Mouse (Mus musculus) kidney, adult 8-10 months (tissue): ENCODE results near the gene Nav2.

Experiments used
- DNase-seq, 2 experiments: peaks; one replicate each; pipeline ENCODE4 v3.0.0; 2022

Gene Nav2

DNA sequence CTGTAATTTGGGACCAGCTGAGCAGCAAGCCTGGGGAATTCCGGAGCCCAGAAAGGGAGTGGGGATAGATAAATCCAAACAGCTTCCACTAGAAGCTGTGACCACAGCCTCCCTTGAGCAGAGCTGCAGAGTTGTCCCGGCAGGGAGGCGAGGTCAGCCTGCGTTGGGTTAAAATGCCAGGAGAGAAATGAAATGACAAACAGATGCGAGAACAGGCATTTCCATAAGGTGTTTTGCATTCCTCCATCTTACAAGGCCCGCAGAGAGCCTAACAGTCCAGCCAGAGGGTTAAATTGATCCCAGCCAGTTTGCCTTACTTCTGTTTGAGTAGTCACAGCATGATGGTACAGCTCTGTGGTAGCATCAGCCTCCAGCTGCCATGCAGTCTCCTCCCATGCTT is 309.3 kb downstream of the Nav2 start:
- DNase-seq: no peak

DNA sequence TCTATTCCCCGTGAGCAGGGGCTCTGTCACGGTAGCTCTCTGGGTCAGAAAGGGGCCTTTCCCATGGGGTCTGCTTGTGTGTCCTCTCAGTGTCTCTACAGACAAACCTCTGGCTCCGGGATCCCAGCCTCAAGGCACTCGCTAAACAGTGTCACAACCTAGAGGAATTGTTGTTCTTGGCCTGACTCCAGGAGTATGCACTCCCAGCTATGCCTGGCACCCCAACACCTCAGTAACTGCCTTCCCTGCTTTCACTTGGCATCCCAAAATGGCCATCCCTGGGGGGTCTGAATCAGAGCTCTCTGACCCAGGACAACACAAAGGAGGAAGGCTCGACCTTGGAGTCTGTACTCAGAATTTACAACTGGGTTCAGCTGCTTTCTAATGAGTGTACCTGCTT is 317.2 kb downstream of the Nav2 start:
- DNase-seq: no peak

DNA sequence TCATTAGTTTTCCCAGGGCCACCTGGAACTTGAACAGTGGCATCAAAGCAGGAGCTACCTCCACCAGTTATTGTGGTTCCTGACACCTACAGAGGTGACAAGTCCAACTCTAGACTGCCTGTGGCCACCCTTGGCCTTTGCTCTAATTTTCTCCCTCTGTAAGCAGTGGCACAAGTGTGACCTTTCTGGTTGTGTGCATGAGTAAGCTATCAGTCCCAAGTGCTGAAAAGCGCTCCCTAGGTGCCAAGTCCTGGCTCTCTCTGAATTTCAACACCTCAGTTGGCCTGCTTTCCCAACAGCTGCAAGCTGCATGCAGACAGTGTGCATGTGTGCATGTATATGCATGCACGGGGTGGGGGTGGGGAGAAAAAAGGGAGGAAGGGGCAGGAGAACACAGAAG is 324.5 kb downstream of the Nav2 start:
- no peak for DNase-seq

DNA sequence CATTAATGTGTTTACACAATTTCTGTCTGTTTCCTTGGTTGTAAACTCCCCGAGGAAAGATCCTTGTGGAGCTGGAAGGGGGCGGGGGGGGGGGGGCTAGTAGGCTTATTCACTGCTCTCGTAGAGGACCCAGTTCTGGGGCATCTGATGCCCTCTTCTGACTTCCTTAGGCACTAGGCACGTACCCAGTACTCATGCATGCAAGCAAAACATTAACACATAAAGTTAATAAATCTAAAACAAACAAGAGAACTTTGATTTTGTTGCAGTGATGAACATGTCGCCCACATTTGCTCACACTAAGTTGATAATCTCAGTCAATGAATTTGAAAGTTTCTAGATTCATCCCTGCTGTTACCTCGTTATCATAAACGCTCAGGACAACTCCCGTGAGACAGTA is 325.8 kb downstream of the Nav2 start:
- DNase-seq: no peak

DNA sequence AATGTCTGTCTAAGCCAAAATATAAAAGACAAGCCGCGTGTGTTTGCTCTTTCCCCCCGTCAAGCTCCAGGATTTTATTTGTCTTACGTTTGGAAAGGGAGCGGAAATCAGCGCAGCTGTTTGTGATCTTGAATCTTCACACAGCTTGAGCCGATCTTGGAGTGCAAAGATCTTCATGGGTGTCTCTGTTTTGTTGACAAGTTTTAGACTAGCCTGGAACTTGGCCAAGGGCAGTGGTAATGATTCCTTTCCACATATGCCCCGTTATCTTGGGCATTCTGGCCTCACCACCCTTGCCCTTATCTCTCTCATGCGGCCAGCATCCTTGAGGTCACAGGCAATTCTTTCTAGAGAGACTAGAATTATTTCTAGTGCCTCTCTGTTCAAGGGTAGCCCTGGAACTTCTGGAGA is 326.8 kb downstream of the Nav2 start:
- DNase-seq: no peak

DNA sequence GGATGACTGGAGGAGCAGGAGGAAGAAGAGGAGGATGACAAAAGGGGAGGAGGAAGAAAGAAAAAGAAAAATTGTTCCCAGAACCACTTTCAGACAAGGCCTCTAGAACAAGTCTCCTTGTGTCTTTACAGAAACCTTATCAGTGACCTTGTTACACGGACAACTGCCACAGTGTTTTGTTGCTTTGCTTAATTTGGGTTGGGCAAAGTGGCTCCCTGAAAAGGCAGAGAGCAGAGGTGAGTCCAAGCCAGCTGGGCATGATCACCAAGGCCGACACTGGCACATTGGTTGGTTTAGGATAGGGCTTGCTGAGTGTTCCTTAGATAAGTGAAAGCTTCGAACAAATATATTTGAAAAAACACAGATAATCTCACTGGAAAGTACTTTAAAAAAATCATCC is 327.3 kb downstream of the Nav2 start:
- no peak for DNase-seq

DNA sequence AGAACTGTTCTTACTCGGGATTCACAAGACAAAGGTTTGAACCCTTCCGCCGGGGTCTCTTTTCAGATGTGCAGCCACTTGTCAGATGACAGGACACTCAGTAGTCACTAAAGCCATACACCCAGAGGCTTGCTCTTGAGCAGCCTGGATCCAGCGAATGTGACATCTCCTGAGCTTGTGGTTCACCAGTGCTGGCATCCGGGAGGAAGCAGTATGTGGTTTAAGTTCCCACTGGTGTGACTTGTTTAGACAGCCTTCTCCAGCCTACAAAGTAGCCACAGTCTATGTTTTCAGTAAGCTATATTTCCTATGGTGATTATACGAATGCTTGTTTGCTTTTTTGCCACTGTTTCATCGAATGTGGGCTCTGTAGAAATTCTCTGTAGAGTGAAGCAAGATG is 331.9 kb downstream of the Nav2 start:
- no peak for DNase-seq

DNA sequence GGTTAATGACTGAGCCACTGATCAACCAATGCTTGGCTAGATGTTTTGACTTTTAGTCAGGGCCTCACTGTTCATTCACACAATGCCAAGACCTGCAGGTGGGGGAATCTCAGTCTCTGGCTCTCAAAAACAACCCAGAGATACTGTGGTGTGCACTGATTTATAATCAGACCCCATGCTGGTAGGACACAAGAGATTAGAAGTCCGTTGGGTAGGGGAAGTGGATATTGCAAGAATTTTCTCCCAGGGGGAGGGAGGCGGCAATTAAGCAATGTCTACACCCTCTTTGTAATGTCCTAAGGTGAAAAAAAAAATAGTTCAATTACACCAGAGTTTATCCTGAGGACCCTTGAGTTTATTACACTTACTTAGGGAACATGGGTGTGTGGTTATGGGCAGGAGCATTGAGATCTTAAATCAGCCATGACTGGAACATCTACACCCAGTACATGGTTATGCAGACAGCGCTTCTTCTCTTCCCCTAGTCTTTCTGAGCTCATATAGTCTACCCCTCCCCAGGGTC is 332.8 kb downstream of the Nav2 start:
- no peak for DNase-seq

DNA sequence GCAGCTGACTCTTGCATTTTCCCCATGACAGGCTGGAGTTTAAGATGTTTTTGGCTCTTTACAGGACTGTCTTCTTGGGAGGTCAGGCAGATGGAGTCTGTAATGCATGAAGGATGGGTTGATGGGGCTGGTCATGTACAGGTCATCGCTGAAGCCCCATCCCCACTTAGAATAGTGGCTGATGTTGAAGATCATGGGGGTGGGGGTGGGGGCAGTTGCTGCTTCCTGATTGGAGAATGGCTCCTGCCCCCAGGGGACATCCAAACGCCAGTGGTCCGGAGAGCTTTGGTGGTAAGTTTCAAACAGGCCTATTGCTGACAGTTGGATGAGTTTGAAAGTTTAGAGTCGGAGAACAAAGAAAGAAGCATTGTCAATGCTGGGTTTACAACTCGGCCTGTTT is 333.7 kb downstream of the Nav2 start:
- no peak for DNase-seq

DNA sequence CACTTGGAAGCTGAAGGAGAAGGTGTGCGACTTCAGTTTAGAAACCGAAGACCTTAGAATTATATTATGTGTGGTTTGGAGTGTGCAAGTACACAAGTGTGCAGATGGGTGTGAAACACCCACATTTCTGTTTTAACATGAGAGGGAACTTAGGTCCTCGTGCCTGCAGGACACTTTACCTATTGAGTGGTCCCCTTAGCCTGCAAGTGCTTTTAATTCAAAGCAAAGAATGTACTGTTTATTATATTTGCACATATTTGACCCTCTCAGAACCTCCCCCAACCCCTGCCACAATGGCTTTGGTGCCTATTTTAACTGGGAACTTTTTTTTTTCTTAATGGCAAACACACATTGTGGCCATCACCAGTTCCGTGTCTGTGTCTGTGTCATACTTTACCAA is 334.6 kb downstream of the Nav2 start:
- DNase-seq: no peak

DNA sequence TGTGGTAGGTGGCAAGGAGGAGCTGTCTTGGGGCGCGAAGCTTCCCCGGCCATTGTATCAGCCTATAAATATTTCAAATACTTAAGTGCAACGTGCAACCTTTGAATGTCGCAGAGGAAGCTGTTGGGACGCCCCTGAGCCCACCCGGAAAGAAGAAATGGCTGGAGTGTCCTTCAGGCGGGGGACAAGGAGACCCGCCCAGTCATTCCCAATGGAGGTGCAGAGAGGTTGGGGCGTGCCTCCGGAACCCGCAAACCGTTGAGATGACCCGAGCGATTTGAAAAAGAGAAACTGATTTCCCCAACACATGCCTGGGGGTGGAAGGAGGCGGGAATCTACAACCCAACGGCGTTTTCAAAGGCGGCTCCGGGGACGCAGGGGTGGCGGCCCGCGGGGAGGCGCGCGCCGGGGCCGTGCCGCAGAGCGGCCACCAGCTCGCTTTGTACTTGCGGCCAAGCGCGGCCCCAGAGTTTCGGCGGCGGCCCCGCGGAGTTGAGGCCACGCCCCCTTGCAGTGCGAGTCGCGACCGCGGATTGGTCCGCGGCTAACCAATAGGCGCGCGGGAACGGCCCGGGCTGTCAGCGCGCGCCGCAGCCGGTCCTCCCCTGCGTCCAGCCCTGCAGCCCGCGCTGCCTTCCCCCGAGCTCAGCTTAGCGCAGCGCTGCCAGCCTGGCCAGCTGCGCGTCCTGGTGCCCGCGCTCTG is 337.2 kb downstream of the Nav2 start:
- peak; percentile 87 to 88 for DNase-seq

DNA sequence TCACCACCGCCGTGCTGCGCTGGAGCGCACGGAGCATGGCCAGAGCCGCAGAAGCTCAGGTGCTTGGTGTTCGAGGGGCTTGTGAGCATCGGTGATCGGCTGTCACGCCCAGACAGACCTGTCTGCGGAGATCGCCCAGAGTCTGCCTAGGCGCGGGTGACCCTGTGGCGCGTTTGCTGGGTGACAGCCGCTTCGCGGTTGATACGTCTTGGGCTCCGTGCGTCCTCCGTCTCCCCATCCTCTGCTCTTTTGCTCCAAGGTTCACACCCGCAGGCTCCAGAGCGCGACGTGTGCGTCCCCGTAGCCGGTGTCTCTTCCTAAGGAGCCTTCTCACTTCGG is 337.7 kb downstream of the Nav2 start:
- DNase-seq: no peak

DNA sequence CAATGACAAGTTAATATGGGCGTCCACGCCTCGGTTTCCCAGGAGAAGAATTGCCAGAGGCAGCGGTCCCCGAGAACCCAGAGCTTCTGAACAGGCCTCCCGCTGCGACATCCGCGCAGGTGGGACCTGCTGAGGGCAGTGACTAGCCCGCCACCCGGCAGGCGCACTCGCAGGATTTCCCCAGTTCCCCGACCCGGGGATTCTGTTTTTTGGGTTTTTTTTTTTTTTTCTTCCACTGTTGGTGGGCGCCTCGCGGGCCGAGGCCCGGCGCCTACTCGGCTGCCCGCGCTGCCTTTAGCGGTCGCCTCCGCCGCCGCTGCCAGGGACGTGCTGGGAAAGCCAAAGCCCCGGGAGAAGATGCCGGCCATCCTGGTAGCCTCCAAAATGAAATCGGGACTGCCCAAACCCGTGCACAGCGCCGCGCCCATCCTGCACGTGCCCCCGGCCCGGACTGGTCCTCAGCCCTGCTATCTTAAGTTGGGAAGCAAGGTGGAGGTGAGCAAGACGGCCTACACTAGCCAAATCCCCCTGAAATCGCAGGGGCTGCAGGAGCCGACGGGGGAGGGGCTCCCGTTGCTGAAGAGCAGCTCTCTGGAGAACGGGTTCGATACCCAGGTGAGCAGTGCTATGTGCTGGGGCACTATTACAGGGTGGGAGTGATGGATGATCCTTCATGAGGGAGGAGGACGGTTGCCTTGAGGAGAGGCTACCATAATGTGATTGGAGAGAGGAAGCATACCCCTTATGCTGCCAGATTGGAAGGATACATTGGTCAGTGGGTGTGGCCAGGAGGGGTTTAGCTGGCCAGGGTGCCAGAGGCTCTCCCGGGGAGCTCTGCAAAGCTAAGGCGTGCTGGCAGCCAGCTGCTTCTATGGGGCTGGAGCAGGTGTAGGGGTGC is 338.3 kb downstream of the Nav2 start:
- no peak for DNase-seq

DNA sequence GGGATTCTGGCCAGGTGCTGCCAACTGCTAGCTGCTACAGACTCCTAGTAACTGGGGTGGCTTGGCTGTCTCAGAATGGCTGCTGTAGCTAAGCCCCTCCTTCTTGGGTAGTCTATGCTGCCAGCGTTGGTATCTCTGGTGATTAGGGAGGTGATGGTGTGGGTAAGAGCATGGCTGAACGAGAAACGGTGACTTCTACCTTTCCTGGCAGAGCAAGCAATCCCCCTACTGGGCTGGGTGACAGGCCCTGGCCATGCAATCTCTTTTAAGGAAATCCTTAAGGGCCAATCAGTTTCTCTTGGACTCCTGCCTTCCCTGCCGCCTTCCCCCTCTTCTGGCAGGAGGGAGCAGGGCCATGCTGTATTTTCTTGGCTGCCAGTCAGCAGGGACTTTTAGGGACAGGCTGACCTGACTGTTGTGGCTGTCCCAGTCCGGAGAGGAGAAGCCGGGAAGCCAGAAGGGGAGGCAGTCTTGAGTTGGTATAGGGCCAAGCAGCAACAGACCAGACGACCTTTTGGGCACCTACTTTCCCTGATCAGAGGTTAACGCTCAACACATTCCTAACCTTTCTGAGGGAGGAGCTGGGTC is 339.3 kb downstream of the Nav2 start:
- DNase-seq: peak; percentile 62 to 78

DNA sequence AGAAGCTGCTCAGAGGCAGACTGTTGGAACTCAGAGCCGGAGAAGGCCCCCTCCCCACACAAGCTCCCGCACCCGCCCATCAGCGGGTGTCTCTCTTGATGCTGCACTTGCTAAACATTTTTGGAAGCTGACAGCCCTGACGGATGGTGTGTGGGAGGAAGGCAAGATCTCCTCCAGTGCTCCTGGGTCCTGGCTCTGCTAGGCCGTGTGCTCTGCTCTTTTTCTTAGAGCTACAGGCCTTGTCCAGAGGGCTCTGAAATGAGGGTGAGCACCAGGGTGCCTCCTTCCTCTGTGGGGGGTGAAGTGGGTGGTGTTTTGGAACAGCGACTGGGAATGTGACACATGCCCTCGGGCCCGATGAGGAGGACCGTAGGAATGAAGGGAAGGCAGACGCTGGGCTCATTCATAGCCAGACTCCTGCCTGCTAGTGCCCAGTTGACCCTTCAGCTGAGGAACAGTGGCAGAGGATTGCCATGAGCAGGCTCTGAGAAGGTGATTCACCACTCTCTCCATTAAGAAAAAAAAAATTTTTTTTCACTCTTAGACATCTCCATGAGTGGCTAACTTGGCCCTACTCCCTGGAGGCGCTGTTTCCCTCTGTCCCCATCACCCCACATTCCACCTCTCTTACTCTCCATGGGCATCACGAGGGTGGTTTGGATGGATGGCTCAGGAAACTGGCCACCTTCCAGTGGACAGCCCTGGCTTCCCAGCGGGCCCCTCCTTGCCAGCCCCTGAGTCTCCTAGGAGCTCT is 340.0 kb downstream of the Nav2 start:
- DNase-seq: peak in 1 of 2 experiments; percentile 40

DNA sequence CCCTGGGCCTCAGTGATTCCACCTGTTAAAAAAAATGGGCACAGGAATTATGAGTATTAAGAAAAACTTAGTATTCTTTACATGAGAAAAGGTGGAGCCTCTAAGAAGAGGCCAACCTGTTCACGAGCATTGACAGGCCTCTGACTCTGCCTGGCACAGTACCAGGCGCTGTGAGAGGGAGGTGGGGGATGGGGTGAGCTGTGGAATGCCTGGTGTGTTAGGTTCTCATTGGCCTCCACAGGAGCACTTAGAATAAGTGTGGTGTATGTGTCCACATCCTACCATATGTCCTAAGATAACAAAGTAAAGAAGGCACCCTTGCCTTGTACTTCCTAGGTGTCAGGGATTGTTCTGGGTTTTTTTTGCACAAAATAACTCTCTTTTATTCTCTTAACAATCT is 340.9 kb downstream of the Nav2 start:
- no peak for DNase-seq

DNA sequence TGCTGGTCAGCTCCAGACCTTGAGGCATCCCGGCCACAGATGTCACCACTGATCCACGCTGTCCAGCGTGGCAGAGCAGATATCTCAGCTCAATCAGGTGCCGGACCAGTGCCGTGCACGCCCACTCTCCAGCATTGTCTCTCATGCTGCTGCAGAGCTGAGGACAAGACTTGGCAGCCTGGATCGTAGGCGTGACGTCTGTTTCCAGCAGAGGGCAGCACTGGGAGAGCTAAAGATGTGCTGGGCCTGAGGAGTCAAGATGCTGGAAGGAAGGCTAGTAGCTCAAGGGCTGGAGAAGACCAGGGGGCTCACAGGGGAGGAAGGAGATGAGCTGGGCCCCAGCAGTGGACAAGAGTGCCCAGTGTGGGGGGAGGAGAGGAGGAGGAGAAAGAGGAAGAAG is 341.5 kb downstream of the Nav2 start:
- DNase-seq: peak; percentile 57 to 83

DNA sequence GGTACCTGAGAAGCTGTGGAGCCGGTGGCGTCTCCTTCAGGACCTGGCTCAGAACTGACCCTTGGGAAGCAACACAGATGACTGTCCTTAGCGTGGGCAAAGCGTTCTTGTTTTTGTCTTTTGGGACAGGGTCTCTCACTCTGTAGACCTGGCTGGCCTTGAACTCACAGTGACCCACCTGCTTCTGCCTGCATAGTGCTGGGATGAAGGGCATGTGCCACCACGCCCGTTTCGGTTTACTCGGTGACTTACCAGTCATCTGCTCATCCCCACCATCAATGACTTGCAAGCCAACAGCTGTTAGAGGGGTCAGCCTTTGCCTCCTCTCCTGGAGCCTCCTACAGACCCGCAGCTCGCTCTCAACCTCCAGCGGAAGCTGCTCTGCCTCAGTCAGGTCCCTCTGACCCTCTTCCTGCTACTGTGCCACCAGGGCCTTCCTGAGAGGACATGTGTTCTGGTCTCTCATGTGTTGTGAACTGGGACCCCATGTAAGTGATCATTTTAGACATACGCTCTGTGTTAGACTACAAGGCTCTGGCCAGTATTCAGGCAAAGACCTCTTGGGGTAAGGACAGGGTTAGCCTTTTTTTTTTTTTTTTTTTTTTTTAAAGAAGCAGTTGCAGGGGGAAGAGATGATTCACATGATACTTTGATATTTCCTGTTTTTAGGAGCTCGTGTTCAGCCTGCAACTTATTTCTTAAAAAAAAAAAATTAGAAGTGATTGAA is 342.2 kb downstream of the Nav2 start:
- DNase-seq: no peak

DNA sequence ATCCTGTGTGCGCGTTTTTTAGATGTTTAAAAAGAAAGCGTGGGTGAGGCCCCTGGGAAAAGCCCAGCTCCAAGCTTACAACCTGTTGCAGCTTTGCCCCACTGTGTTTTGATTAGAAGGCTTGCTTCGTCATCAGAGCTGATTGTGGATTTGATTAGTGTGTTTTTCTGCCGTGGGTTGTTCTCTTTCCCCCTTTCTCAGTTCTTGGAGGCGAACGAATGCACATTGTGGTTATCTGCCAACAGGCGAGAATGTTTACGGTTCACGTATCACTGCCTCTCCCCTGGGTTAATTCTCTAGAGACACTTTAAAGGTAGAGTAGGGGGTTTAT is 342.8 kb downstream of the Nav2 start:
- DNase-seq: no peak

DNA sequence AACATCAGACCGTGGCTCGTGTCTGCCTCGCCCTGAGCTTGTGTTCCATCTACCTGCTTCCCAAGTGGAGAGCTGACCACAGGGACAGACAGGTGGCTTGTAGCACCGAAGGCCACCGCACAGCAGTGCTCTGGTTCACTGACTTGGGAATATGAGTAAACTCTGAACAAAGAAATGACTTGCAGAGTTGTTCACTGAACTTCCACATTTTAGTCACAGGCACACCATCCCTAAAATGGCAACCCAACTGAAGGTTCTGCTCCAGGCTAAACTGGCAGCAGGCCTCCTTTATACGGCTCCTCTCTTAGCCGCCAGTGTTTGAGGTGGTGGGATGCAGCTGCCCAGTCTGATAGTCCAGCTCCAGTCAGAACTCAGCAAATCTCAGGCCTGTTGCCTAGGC is 343.9 kb downstream of the Nav2 start:
- DNase-seq: no peak

DNA sequence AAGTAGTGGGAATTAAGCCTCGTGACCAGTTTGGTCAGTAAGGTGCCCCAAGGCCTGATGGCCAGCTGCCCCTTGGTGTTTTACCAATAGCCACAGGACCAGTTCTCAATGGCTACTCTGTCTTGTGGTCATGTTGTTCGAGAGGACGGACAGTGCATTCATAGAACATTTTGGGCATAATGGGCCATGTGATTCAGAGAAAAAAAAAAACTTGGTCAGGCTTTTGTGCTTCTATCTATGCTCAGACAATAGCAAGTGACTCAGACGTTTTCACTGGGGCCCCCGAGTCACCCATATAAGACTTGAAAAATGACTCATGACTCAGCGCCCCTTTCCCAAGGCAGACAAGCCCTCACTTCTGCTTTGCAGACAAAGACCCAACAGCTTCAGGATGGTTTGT is 344.4 kb downstream of the Nav2 start:
- no peak for DNase-seq

DNA sequence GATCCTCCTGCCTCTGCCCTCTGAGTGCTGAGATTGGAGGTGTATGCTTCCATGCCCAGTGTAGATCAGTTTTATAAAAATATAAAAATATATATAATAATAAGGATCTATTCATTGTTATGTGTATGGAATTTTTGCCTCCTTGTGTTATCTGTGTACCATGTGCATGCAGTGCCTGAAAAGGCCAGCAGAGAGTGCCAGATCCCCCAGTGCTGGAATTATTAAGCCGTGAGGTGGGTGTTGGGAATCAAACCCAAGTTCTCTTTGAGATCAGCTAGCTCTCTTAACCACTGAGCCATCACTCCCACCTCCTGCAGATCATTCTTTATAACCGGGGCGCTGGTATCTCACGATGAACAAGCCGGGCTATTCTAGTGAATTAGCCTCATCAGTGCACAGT is 346.5 kb downstream of the Nav2 start:
- no peak for DNase-seq
